Mouse (Mus musculus): ENCODE data around the gene Map1s.

Gene Map1s

DNA sequence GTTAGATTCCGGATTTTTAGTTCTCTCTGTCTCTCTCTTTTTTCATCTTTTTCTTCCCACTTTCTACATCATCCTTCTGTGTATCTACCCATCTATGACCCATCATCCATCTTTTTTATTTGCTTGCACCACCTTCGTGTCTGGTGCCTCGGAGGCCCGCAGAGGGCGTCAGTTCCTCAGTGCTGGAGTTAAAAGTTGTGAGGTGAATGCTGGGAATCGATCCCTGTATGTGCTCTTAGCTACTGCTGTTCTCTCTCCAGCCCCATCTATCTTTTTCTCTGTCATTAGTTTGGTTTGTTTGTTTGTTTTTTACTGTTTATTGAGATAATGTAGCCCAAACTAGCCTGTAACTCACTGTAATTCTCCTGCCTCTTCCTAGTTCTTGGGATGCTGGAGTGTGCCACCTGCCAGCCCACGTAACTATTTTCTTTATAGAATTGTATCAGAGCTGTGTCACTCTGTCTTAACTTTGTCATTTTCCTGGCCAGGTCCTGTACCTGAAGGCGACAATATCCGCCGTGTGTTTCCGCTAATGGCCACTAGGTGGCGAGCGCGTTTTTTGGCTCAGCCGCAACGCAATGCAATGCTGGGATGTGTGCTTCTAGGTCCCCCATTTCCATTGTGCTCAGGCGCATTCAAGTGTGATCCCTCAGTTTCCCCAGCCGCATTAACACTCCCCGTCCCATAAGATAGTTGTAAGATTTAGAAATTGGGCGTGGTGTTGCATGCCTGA is 7.9 kb upstream of the Map1s start:
- intact Hi-C loops (cut with DNase I) = no loop called here

DNA sequence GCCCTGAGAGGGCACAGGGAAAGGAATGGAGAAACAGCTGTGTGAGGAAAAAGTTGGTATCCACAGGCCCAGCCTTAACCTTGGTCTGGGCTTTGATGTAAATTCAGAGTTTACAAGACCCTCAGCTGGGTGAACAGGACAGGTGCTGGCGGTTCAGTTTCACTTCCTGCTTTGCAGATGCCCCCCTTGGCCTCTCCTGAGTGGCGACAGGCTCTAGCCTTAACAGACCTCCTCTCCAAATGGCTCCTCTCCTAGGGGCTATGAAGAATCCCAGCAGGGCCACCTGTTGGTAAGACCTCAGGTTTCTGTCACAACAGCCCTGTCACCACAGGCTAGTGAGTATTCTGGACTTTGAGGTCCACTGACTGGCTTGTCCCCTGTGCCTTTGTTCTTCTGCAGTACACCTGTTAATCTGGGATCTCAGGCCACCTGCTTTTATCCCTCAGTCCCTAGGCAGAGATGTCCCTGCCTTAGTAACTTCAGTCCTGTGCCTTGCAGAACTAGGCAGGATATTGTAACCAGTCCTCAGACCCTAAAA is 7.0 kb upstream of the Map1s start:
- intact Hi-C loops (cut with DNase I) = no loop called here

DNA sequence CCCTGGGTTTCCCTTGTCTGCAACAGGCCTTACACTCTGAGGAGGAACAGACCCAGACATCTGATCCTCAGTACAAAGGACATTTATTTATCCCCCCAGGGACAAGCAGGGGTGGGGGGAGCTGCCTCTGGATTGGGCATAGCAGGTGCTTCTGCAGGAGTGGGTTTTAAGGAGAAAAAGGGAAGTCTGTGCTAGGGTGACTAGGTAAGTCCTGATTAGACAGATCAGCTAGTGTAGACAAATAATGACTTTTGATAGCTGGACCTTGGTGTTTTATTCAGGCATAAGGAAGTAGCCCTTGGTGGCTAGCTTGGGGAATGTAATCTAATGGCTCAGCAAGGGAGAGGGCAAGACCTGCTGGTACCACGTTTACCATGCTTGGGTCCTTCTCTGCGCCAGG is 6.5 kb upstream of the Map1s start:
- intact Hi-C loops (cut with DNase I) = no loop called here

DNA sequence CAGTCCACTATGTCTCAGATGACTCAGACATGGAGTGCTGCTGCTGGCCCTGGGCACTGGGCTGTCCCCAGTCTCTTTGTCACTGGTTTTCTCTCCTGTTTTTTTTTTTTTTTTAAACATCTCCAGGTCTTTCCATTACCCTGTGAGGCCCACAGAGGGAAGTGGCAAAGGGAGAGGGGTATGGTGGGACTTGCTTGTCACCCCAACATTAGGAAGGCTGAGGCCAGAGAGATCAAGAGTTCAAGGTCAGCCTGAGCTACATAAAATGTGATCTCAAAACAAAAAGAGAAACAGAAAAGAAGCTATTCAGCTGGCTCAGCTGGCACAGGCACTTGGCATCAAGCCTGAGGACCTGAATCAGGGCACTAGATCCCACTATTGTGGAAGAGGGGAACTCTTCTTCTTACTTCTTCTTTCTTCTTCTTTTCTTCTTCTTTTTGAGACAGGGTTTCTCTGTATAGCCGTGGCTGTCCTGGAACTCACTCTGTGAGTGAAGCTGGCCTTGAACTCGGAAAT is 4.8 kb upstream of the Map1s start:
- intact Hi-C loops (cut with DNase I) = loop anchor here (10.0 kb wide), 1 partner anchor 304 kb away; no protein-coding TSS in a partner anchor

DNA sequence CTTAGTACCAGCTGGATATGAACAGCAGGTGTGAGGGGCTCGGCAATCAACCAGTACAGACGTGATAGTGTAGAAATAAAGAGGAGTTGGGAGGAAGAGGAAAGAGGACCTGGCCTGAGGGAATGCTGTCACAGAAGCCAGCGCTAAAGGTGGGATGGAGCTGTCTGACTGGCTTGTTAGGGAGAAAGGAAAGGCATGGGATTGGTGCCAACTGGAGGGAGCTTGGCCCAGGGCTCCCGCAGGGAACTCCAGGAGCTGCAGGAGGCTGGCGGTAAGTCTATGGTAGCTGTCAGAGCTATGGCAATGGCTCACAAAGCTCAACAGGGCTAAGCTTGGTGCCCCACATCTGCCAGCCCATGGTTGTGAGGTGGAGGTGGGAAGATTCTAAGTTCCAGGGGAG is 3.5 kb upstream of the Map1s start:
- intact Hi-C loops (cut with DNase I) = loop anchor here (10.0 kb wide), 1 partner anchor 303 kb away; no protein-coding TSS in a partner anchor

DNA sequence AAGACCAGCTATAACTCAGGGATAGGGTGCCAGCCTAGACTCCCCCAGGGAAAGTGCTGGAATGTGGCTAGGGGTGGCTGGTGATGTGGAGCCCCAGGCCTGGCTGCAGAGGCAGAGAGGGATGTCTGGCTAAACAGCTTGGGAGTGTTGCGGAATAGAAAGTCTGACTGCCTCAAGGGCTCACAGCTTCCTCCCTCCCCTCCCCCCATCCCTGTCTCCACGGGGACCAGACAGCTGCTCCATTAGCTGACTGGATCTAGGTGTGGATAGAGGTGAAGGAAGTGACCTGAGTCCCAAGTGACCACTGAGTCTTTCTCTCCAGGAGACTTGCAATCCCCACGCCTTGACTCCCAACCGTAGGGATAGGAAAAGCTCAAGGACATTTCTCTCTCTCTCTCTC is 2.6 kb upstream of the Map1s start:
- intact Hi-C loops (cut with DNase I) = loop anchor here (10.0 kb wide), 1 partner anchor 302 kb away; no protein-coding TSS in a partner anchor

DNA sequence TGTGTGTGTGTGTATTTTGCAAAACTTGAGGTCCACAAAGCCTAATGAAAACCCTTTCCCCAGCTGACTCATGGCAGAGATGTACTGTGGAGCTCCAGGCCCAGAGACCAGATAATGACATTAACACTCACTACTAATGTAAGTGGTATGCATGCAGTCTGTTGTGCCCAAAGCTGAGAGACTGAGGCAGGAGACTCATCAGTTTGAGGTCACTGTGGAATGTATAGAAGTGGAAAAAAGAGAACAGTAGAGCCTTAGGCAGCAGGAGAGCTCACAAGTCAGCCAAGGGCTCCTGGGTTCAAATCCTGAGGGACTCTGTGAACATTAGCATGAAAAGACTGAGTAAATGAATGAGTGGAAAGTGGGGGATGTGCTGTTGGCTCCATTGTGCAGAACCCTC is 2.1 kb upstream of the Map1s start:
- intact Hi-C loops (cut with DNase I) = loop anchor here (10.0 kb wide), 1 partner anchor 301 kb away; no protein-coding TSS in a partner anchor

DNA sequence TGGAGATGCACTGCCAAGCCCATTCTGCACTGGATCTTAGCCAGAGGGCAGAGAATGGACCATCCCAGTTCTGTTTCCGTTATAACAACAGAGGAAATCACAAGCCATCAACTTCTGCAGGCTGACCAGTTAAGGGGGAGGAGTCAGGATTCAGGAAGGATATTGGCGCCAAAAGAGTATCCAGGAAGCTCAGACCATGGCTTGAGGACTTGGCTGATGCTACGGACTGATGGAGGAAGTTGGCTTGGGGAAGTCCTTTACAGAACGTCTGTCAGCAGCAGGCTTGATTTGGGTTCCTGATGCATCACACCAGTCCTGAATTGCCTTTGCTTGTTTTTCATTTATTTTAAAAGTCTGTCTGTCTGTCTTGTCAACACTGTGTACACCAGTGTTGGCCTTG is 1.2 kb upstream of the Map1s start:
- intact Hi-C loops (cut with DNase I) = loop anchor here (10.0 kb wide), 1 partner anchor 300 kb away; no protein-coding TSS in a partner anchor

DNA sequence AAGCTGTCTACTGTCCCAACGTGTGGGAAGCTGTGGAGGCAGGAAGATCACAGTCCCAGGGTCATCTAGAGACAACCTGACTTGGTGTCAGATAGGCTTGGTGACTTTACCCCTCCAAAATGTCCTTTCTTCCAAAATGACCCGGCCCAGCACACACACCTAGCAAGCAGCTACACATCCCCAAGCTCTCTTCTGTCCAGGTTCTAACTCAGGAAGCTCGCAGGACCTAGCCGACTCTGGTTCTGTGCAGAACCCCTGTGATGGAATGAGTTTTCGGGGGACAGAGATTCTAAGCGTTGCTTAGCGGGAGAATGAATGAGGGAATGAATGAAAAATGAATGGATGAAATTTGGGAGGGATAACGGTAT is 285 bp upstream of the Map1s start:
- intact Hi-C loops (cut with DNase I) = loop anchor here (10.0 kb wide), 1 partner anchor 299 kb away; no protein-coding TSS in a partner anchor

DNA sequence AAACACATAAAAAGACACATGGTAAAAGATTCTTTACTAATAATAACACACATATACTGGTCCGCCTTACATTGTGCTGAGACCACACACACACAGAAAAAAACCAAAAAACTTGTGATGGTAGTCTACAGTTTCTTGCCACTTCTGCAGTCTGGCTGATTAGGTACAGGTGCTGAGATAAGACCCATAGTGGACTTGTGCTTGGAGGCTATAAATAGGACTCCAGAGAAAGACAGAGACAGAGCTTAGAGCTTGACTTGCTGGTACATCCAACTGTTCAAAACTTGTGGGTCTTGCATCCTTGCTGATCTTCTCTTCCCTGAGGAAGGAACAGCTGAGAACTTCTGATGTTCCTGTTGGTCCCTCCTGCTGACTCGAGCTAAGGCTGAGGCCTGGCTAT is 1.8 kb downstream of the Map1s start:
- intact Hi-C loops (cut with DNase I) = loop anchor here (10.0 kb wide), 1 partner anchor 297 kb away; no protein-coding TSS in a partner anchor

DNA sequence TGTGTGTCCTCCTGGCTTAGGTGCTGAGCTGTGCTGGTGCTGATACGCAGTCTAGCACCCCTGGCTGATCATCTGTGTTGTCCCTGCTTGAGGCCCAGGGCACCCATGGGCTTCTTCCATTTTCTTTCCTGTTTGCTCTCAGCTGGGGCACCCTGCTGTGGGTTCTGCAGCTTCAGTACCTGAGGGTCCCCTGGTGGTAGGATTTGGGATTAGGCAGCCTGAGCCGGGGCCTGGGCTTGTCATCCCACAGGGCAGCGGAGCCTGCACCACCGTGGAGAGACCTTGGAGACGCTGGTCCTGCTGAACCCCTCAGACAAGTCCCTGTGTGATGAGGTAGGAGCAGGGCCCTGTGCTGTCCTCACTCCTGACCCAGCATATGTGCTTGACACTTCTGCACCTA is 5.9 kb downstream of the Map1s start:
- intact Hi-C loops (cut with DNase I) = no loop called here

DNA sequence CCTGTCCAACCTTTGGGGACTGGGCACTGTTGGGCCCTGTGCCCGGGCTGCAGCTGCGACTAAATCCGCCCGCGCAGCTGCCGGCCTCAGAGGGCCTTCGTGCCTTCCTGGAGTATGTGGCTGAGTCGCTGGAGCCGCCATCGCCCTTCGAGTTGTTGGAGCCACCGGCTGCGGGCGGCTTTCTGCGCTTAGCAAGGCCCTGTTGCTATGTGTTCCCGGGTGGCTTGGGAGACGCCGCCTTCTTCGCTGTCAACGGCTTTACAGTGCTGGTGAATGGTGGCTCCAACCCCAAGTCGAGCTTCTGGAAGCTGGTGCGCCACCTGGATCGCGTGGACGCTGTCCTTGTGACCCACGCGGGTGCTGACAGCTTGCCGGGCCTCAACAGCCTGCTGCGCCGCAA is 7.2 kb downstream of the Map1s start:
- intact Hi-C loops (cut with DNase I) = no loop called here

DNA sequence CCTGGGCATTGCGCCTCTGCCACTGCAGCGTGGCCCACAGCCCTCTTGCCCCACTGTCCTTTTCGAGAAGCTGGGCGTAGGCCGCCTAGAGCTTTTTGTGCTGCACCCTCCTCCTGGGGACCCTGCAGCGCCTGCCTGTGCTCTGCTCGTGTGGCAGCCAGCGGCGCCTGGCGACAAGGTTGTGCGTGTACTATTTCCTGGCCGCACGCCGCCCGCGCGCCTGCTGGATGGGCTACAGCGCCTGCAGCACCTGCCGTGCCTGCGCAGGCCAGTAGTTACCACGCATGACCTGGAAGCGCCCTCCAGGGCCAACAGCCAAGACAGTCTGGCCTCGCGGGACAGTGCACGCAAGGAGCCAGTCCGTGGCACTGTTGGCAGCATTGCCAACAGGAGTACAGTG is 7.8 kb downstream of the Map1s start:
- intact Hi-C loops (cut with DNase I) = no loop called here

DNA sequence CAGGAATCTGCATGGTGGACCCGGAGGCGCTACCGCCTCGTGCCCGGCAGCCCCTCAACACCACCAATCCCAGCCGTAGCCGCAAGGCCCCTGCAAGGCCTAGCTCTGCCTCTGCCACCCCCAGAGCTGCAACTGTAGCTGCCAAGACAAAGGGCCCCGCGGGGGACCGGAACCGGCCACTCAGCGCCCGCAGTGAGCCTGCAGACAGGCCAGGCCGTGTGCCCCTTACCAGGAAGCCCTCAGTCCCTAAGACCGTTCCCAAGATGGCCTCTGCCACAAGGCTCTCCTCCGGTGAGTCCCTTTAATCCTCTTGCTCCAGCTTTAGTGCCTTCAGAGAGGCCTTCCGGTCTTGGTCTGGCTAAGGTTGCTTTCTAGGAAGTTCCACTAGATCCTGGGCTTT is 9.0 kb downstream of the Map1s start:
- intact Hi-C loops (cut with DNase I) = no loop called here

DNA sequence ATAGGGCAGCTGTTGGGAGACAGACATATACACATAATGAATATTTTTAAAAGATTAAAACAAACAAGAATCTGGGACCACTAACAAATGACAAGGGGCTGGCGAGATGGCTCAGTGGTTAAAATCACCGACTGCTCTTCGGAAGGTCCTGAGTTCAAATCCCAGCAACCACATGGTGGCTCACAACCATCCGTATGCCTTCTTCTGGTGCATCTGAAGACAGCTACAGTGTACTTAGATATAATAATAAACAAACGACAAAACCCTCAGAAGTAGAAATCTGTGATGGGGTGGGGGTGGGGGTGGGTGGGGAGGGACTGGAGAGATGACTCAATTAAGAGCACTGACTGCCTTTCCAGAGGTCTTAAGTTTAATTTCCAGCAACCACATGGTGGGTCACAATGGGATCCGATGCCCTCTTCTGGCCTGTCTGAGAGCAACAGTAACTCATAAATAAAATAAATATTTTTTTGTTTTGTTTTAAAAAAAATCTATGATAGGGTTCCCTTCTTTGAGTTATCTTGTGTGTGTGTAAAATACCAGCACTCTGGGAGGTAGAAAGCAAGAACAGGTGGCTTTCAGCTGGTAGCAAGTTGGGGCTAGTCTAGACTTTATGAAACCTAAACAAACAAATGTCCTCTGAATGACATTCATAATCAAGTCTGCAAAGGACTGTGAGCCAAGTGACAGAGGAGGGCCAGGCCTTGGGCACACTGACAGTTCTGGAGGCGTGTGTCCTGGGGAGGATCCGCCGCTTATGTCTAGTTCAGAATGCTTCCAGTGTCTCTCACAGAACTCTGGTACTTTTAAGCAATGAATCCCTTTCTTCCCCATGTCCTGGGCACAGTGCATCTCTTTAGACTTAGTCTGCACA is 14.6 kb downstream of the Map1s start:
- intact Hi-C loops (cut with DNase I) = no loop called here

DNA sequence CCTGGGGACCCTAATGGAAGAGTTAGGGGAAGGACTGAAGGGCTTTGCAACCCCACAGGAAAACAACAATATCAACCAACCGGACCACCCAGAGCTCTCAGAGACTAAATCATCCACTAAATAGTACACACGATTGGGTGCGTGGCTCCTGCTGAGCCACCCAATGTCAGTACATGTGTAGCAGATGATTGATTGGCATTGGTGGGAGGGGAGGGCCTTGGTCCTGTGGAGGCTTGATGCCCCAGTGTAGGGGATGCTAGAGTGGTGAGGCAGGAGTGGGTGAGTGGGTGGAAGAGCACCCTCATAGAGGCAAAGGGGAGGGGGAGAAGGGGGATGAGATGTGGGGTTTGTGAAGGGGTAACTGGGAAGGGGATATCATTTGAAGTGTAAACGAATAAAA is 18.4 kb downstream of the Map1s start:
- intact Hi-C loops (cut with DNase I) = no loop called here

DNA sequence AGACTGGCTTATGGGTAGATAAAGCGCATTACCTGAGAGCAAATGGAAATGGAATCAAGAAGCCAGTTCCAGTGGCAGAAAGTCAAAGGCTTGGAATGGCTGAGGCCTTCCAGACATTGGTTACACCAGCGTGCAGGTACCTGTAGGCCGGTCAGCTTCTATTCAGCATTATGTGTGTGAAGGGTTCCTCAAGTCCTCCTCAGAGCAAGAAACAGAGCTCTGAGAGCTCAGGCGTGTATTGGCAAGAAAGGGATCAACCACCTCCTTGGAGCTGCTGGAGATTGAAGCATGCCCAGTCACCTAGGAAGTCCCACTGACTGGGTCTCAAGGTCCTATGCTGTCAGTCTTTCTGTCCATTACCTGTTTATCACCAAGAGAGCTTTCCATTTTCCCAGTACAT is 20.0 kb downstream of the Map1s start:
- intact Hi-C loops (cut with DNase I) = no loop called here

DNA sequence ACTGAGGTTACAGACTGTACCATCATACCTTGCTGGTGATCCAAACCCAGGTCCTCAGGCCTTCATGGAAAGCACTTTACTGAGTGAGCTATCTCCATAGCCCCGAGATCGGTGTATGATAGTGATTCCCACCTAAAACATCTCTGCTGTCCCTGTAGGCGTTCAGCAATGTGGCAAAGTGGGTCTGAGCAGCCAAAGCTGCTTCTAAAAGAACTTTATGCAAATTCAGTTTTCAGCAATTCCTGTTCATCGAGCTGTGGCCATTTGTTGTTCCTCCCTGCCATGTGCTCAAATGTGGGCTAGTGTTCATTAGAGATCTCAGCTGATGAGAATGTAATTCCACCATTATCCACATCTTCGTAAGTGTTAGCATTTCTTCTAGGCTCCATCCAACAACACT is 20.7 kb downstream of the Map1s start:
- intact Hi-C loops (cut with DNase I) = no loop called here

DNA sequence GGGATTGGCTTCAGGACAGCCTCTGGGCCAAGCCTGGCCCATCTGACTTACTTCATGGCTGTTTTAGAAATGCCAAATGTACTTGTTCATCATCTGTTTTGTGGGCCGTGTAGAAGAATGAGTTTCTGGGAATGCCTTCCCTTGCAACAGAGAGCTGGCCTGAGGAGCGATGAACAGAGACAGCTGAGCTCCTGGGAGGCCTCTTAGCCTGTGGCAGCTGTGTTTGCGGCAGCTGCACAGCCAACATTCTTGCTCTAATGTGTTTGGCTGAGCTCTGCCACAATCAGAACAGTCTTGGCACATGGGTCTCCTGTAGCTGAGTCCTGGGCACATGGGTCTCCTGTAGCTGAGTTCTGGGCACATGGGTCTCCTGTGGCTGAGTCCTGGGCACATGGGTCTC is 22.4 kb downstream of the Map1s start:
- intact Hi-C loops (cut with DNase I) = no loop called here

DNA sequence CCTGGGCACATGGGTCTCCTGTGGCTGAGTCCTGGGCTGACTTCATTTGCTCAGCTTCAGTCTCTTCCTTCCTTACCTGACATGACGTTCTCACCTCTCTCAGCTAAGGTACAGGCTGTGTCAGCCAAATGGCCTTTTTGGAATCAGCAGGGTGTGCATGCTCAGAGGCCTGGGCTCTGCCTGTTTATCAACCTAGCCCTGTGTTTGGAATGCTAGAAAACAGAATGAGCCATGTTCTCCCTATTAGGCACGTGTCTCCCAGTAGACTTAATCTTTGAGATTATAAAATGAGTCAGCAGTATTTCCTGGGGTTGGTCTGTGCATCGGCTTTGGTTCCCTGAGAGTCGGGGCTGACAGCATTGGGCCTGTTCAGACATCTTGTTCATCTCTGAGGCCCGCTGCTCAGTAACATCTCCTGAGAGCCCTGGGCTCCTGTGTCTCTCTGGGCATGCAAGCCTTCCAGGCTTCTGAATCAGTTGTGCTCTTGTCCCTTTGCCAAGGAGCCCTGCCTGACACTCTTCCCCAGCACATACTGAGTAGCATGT is 23.1 kb downstream of the Map1s start:
- intact Hi-C loops (cut with DNase I) = no loop called here

DNA sequence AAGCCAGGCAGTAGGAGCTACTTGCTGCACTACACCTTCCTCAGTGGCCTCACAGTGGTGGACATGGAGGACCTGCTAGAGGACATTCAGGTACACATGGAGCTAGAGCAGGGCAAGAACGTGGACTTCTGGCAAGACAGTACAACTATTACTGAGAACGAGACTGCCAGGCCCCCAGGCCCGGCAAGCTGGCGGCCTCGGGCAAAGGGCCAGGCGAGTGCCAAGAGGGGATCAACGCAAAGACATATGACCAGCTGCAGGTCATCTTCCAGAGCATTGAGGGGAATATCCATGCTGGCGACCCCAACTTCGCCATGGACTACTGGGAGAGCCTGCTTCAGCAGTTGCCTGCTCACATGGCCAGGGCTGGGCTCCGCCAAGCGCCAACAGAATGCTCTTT is 26.0 kb downstream of the Map1s start:
- intact Hi-C loops (cut with DNase I) = no loop called here

DNA sequence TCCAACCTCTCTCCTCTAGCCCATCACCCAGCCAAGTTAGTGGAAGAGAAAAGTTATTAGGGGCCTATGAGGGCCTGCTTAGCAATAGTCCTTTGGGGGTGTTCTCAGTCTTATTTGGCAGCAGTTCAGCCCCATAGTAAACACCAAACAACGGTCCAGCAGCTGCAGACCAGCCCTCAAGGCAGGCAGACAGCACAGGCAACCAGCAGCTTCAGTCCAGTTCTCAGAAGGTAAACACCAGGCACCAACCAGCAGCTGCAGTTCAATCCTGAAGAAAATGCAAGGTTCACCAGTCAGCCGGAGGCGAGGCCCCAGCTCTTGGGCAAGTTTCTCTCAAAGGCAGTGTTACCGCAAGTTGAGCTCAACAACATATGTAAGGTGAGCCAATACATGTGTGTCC is 27.3 kb downstream of the Map1s start:
- intact Hi-C loops (cut with DNase I) = no loop called here
